Mouse (Mus musculus) ES-Bruce4 (cell line): ENCODE results near the gene Il25.

Experiments
- CTCF ChIP-seq: IDR thresholded peaks from one replicate; pipeline ENCODE4 v1.8.1; 2011; ENCODE audit warnings: low read depth, low read length
- POLR2A ChIP-seq: IDR thresholded peaks from one replicate; pipeline ENCODE4 v1.8.1; 2011; ENCODE audit warnings: low read length; ENCODE audit not compliant: insufficient read depth

GRCm38 (mm10) chr14:54963727-54964126 lies 31.2 kb downstream of the Il25 start:
- TF ChIP-seq CTCF (no peak), POLR2A (no peak)
